In genomic region chr9:59271711-59272110, GRCm38 (mm10) we compare ENCODE assay signal across 8 mouse cellular contexts. TPM values are rescaled to one million over a fixed set of nuclear protein-coding genes. Genes with fewer than 3 reads are reported as not detected.
DNase-seq lines count a peak whose midpoint lies in the region; ATAC-seq lines count a peak whose summit lies in the region.

No protein-coding gene starts in this region.

- H3K9me3 ChIP-seq in embryonic facial prominence, embryonic 10.5 days, result no peaks in the 10 kb centered on the region

- H3K36me3 ChIP-seq in embryonic facial prominence, embryonic 10.5 days (replicated peaks), result no peaks in the 10 kb centered on the region

- H3K4me1 ChIP-seq in embryonic facial prominence, embryonic 10.5 days, result peaks cover 17% of the 10 kb centered on the region

- peak; percentile 34 to 40 for DNase-seq in heart, adult 18-20 months
- no peak for DNase-seq in heart, postnatal 36 days
- peak; percentile 12 for DNase-seq in embryonic facial prominence, embryonic 10.5 days (ENCODE audit: low spot score)
- DNase-seq in kidney, postnatal 10 days, result peak; percentile 68
- DNase-seq in lung, postnatal 4 days, result peak; percentile 64 to 87
- no peak for DNase-seq in frontal cortex, postnatal 14 days (ENCODE audit: low spot score in 2 of 2)
- no peak for DNase-seq in layer of hippocampus, postnatal 25 days (ENCODE audit: extremely low spot score in 1 of 2, low spot score in 1 of 2)

- intact Hi-C loops in heart, postnatal 36 days (cut with DNase I), result no loop called here

- 0 out of 2 replicates have a peak overlapping the region, but pooled peaks have one; percentile 37 for H3K27ac ChIP-seq in embryonic facial prominence, embryonic 10.5 days (replicated peaks)

- no peak overlapping the region for H3K4me3 ChIP-seq in embryonic facial prominence, embryonic 10.5 days

- no peak for ATAC-seq in inflammation-experienced regulatory T-cells, adult 6 months

- H3K27me3 ChIP-seq in embryonic facial prominence, embryonic 10.5 days (replicated peaks; ENCODE audit: low read depth, poor library complexity, severe bottlenecking), result no peaks in the 10 kb centered on the region

- 55% methylated on average over 6 of the region's 6 CpGs for WGBS in embryonic facial prominence, embryonic 10.5 days

RNA-seq across cellular contexts. Expression of gene Adpgk, which starts 19.6 kb away (rescaled TPM):
- total RNA-seq in heart, adult 18-20 months (2021), result 1 to 10 TPM; 8.4 to 8.5 TPM
- 1 to 10 TPM; 7.3 to 8.5 TPM for total RNA-seq in heart, postnatal 36 days (2021)
- 45.0 and 46.5 TPM in 2 replicates for polyA plus RNA-seq in embryonic facial prominence, embryonic 10.5 days (2016; fragmentation: Nextera tagmentation; extraction: Ambion mirVana)
- 10 to 100 TPM in 2 of 3 experiments, 1 to 10 TPM in 1; 2.5 to 14.1 (median 10.8) TPM for polyA plus RNA-seq in inflammation-experienced regulatory T-cells, adult 6 months (2017; shearing (Covaris generic))
- 10 to 100 TPM; 16.2 to 16.6 TPM for total RNA-seq in layer of hippocampus, postnatal 25 days (2021)

Comparison
In these comparisons a context has a peak if more than half of its experiments do, and no peak if none do; other contexts are left out.
1. DNase-seq: peak in heart, adult 18-20 months (2 of 2), embryonic facial prominence, embryonic 10.5 days (single experiment), kidney, postnatal 10 days (single experiment) and lung, postnatal 4 days (2 of 2); none in heart, postnatal 36 days (0 of 2), frontal cortex, postnatal 14 days (0 of 2) and layer of hippocampus, postnatal 25 days (0 of 2).